Mouse (Mus musculus) left cerebral cortex, postnatal 25 days (tissue): ENCODE measurements at regions not wholly inside any gene's neighbourhood (a gene's known extent, or its start where the extent isn't known, plus 50 kb on each side); places are given as distances from the start of the nearest gene placed in this dataset.

Source experiments
- DNase-seq, 2 experiments: peaks; one replicate each; pipeline ENCODE4 v3.0.0; 2022; ENCODE audit warnings: low spot score in 2 of 2, mixed read lengths in 1 of 2
- intact Hi-C: fragments of 180-260 bp; cut with DNase I; formaldehyde crosslinking; loops from one replicate; pipeline ENCODE4 v1.15.1; 2025

- DNase-seq: no peak
- intact Hi-C loops: no loop called here
These were observed 950.1 kb downstream of the Otol1 start for GRCm38 (mm10) chr3:70957470-70957869.

DNA sequence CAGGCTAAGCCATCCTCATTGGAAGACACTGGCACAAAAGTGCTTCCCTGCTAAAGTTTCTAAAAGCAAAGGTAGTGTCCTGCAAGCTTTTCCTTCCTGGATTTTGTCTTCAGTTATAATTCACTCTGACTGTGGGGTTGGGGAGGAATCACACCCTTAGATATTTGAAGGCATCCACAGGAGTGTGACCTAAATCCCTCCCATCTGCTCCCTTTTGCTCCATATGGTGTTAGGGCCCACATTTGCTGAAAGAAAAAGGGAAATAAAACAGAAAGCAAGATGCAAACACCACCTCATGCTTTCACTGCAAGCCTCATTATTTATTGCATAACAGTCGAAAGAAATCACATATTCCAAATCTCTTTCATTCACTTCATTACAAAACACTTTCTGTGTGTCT is 955.1 kb downstream of the Otol1 start:
- DNase-seq: peak; percentile 11 to 77
- intact Hi-C loops: loop anchor here (10.0 kb wide), 1 partner anchor 418 kb away; no protein-coding TSS in a partner anchor

- peak in 1 of 2 experiments; percentile 14 for DNase-seq
- intact Hi-C loops: no loop called here
These were observed 969.5 kb downstream of the Otol1 start for GRCm38 (mm10) chr3:70976945-70977344.

DNA sequence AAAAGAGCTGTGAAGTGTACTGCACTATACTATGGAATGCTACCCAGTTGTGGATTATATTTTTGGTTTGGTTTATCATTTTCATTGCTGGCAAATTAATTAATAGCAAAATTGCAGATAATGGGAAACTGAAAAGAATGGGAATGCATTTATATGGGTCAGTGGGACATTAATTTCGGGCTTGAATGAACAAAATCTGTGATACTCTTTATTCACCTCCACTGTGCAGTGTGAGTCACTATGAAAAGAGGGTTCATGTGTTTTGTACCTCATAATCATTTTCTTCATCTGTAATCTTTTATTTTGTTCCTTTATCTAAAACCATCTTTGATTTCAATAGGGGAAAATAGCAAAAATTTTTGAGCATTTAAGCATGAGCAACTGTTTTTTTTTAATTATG is 983.5 kb downstream of the Otol1 start:
- intact Hi-C loops: no loop called here
- DNase-seq: no peak

- DNase-seq: no peak
- intact Hi-C loops: no loop called here
These were observed 995.6 kb downstream of the Otol1 start for GRCm38 (mm10) chr3:71003052-71003451.
